Mouse (Mus musculus): ENCODE measurements around the gene Clasp2.
A peak's percentile ranks its signal among the peaks of the same experiment; 100 is the strongest.
"Not testable (repeated sequence)": the region's sequence is repeated elsewhere in the genome, so short reads cannot be mapped to it uniquely, and the experiment has no call there.

The Clasp2 gene

GRCm38 (mm10) chr9:113741108-113741636, at the start of gene Clasp2:
TSS of gene Clasp2 (plus strand) at chr9:113741473.
- peak; percentile 35 for DNase-seq (ENCODE audit: low read depth, low spot score)

- DNase-seq (ENCODE audit: low read depth, low spot score), result no peak
Observed at GRCm38 (mm10) chr9:113701441-113702160, 39.7 kb upstream of the Clasp2 start.

- DNase-seq (ENCODE audit: low read depth, low spot score), result no peak
Observed at GRCm38 (mm10) chr9:113706108-113706507, 35.2 kb upstream of the Clasp2 start.

GRCm38 (mm10) chr9:113706841-113707240, 34.4 kb upstream of the Clasp2 start:
- no peak for DNase-seq (ENCODE audit: low read depth, low spot score)

- peak; percentile 71 for DNase-seq (ENCODE audit: low read depth, low spot score)
Observed at GRCm38 (mm10) chr9:113707481-113708360, 33.6 kb upstream of the Clasp2 start, which contains the start of gene Pdcd6ip. TSS of gene Pdcd6ip (minus strand) at chr9:113708259.

- no peak for DNase-seq (ENCODE audit: low read depth, low spot score)
Observed at GRCm38 (mm10) chr9:113708361-113709280, 32.7 kb upstream of the Clasp2 start.

- no peak for DNase-seq (ENCODE audit: low read depth, low spot score)
Observed at GRCm38 (mm10) chr9:113710871-113711270, 30.4 kb upstream of the Clasp2 start.

GRCm38 (mm10) chr9:113719063-113719462, 22.2 kb upstream of the Clasp2 start:
- DNase-seq (ENCODE audit: low read depth, low spot score), result no peak

GRCm38 (mm10) chr9:113724646-113725045, 16.6 kb upstream of the Clasp2 start:
- no peak for DNase-seq (ENCODE audit: low read depth, low spot score)

GRCm38 (mm10) chr9:113725609-113726008, 15.7 kb upstream of the Clasp2 start:
- DNase-seq (ENCODE audit: low read depth, low spot score), result not testable (repeated sequence)

GRCm38 (mm10) chr9:113726131-113726530, 15.1 kb upstream of the Clasp2 start:
- no peak for DNase-seq (ENCODE audit: low read depth, low spot score)

GRCm38 (mm10) chr9:113726991-113727680, 14.1 kb upstream of the Clasp2 start:
- DNase-seq (ENCODE audit: low read depth, low spot score), result no peak

GRCm38 (mm10) chr9:113731540-113731939, 9.7 kb upstream of the Clasp2 start:
- no peak for DNase-seq (ENCODE audit: low read depth, low spot score)

GRCm38 (mm10) chr9:113735920-113736319, 5.4 kb upstream of the Clasp2 start:
- DNase-seq (ENCODE audit: low read depth, low spot score), result no peak

GRCm38 (mm10) chr9:113738021-113738420, 3.3 kb upstream of the Clasp2 start:
- no peak for DNase-seq (ENCODE audit: low read depth, low spot score)

GRCm38 (mm10) chr9:113738941-113739340, 2.3 kb upstream of the Clasp2 start:
- no peak for DNase-seq (ENCODE audit: low read depth, low spot score)

GRCm38 (mm10) chr9:113741637-113742137, 414 bp downstream of the Clasp2 start:
- DNase-seq (ENCODE audit: low read depth, low spot score), result no peak

- DNase-seq (ENCODE audit: low read depth, low spot score), result peak; percentile 59
Observed at GRCm38 (mm10) chr9:113742361-113742794, 1.1 kb downstream of the Clasp2 start.

- DNase-seq (ENCODE audit: low read depth, low spot score), result no peak
Observed at GRCm38 (mm10) chr9:113743291-113743690, 2.0 kb downstream of the Clasp2 start.

GRCm38 (mm10) chr9:113749356-113749755, 8.1 kb downstream of the Clasp2 start:
- no peak for DNase-seq (ENCODE audit: low read depth, low spot score)

Measured in telencephalon, adult 2 months (tissue).